ENCODE assay signal across 10 mouse cellular contexts in genomic region chr2:7060490-7061105, GRCm38 (mm10).
DNase-seq lines count a peak whose midpoint lies in the region; ATAC-seq and TF ChIP-seq lines count a peak whose summit lies in the region.
"Had no signal": no experiment of that assay in that cellular context is flagged by ENCODE, and none has a peak within 500 bp of the region (broad histone marks: within the 10 kb centered on the region; RNA-seq: fewer than 3 reads in every experiment).

No protein-coding gene starts in this region.

- TF ChIP-seq CTCF in brain, embryonic 14.5 days (IDR thresholded peaks at IDR 0.05; ENCODE audit: borderline replicate concordance, extremely low read depth, insufficient read depth, insufficient read length), result no peak
- no peak for TF ChIP-seq CTCF in lung, postnatal 0 days (IDR thresholded peaks at IDR 0.05)

- H3K4me2 ChIP-seq in kidney, embryonic 14.5 days (replicated peaks; ENCODE audit: low read depth, low read length), result no peak overlapping the region
- H3K4me2 ChIP-seq in lung, postnatal 0 days (replicated peaks; ENCODE audit: low read depth, low read length), result no peak overlapping the region
- H3K4me2 ChIP-seq: limb, embryonic 12.5 days had no signal

- no peak overlapping the region for H3K9ac ChIP-seq in kidney, embryonic 14.5 days (ENCODE audit: low read depth, low read length)
- no peak overlapping the region for H3K9ac ChIP-seq in lung, postnatal 0 days (replicated peaks; ENCODE audit: low read depth)
- H3K9ac ChIP-seq: limb, embryonic 12.5 days had no signal

- H3K4me3 ChIP-seq in kidney, embryonic 14.5 days (ENCODE audit: low read length), result no peak overlapping the region
- H3K4me3 ChIP-seq in lung, postnatal 0 days (ENCODE audit: low read depth, low read length), result no peak overlapping the region
- H3K4me3 ChIP-seq: limb, embryonic 12.5 days had no signal

- WGBS in kidney, embryonic 14.5 days, result 81% methylated on average over 7 of the region's 7 CpGs
- 41% methylated on average over 7 of the region's 7 CpGs for WGBS in lung, postnatal 0 days

- no peaks in the 10 kb centered on the region for H3K36me3 ChIP-seq in kidney, embryonic 14.5 days (ENCODE audit: control insufficient read depth, insufficient read depth, low read length)
- no peaks in the 10 kb centered on the region for H3K36me3 ChIP-seq in lung, postnatal 0 days (ENCODE audit: insufficient read depth, low read length)
- H3K36me3 ChIP-seq: limb, embryonic 12.5 days had no signal

- H3K27ac ChIP-seq in kidney, embryonic 14.5 days (ENCODE audit: low read depth, low read length), result no peak overlapping the region
- H3K27ac ChIP-seq in lung, postnatal 0 days (ENCODE audit: low read length), result 0 out of 2 replicates have a peak overlapping the region, but pooled peaks have one; percentile 34
- H3K27ac ChIP-seq: limb, embryonic 12.5 days had no signal

- no peak for ATAC-seq in kidney, embryonic 14.5 days (ENCODE audit: low FRiP score, low TSS enrichment)
- ATAC-seq in lung, postnatal 0 days, result peak; percentile 63
- ATAC-seq in megakaryocyte, adult 5-6 weeks (ENCODE audit: poor library complexity, severe bottlenecking), result no peak

- TF ChIP-seq POLR2A in brain, embryonic 14.5 days (IDR thresholded peaks at IDR 0.05; ENCODE audit: borderline replicate concordance, extremely low read depth, insufficient read depth, insufficient read length, poor library complexity, severe bottlenecking), result no peak

- DNase-seq in cerebellum, postnatal 14 days, result peak; percentile 34 to 56
- DNase-seq in cerebellum, postnatal 4 days (ENCODE audit: low spot score in 2 of 2), result no peak
- DNase-seq in kidney, adult 9 months, result peak; percentile 11
- DNase-seq in brain, embryonic 14.5 days (ENCODE audit: low read depth), result peak; percentile 39
- DNase-seq in lung, postnatal 0 days (ENCODE audit: low spot score), result peak; percentile 80
- no peak for DNase-seq in c-Kit-positive CD71-positive TER-119-positive erythroid progenitor cells, embryonic 14.5 days (ENCODE audit: low spot score)
- DNase-seq: spleen, adult 18-20 months had no signal

- H3K27me3 ChIP-seq in kidney, embryonic 14.5 days (ENCODE audit: control insufficient read depth, insufficient read depth, low read length), result no peaks in the 10 kb centered on the region
- no peaks in the 10 kb centered on the region for H3K27me3 ChIP-seq in lung, postnatal 0 days (replicated peaks; ENCODE audit: insufficient read depth, low read length)
- H3K27me3 ChIP-seq: limb, embryonic 12.5 days had no signal

- no peaks in the 10 kb centered on the region for H3K9me3 ChIP-seq in kidney, embryonic 14.5 days (ENCODE audit: control insufficient read depth, low read length)
- no peaks in the 10 kb centered on the region for H3K9me3 ChIP-seq in lung, postnatal 0 days (ENCODE audit: low read length)
- H3K9me3 ChIP-seq: limb, embryonic 12.5 days had no signal

- TF ChIP-seq EP300 in lung, postnatal 0 days (IDR thresholded peaks at IDR 0.05), result no peak

- 0 out of 2 replicates have a peak, but pooled peaks cover 3% of the 10 kb centered on the region for H3K4me1 ChIP-seq in kidney, embryonic 14.5 days (ENCODE audit: control insufficient read depth, insufficient read depth, low read length)
- H3K4me1 ChIP-seq in lung, postnatal 0 days (ENCODE audit: insufficient read depth, low read depth, low read length), result peaks cover 16% of the 10 kb centered on the region; the same call in 1 of the 2 replicates

Comparison
In these comparisons a context has a peak if more than half of its experiments do, and no peak if none do; other contexts are left out.
1. DNase-seq: peak in cerebellum, postnatal 14 days (2 of 2), kidney, adult 9 months (single experiment), brain, embryonic 14.5 days (single experiment) and lung, postnatal 0 days (single experiment); none in cerebellum, postnatal 4 days (0 of 2) and c-Kit-positive CD71-positive TER-119-positive erythroid progenitor cells, embryonic 14.5 days (single experiment).